Comparison of ENCODE assay signal across 8 mouse cellular contexts in the genomic region with DNA sequence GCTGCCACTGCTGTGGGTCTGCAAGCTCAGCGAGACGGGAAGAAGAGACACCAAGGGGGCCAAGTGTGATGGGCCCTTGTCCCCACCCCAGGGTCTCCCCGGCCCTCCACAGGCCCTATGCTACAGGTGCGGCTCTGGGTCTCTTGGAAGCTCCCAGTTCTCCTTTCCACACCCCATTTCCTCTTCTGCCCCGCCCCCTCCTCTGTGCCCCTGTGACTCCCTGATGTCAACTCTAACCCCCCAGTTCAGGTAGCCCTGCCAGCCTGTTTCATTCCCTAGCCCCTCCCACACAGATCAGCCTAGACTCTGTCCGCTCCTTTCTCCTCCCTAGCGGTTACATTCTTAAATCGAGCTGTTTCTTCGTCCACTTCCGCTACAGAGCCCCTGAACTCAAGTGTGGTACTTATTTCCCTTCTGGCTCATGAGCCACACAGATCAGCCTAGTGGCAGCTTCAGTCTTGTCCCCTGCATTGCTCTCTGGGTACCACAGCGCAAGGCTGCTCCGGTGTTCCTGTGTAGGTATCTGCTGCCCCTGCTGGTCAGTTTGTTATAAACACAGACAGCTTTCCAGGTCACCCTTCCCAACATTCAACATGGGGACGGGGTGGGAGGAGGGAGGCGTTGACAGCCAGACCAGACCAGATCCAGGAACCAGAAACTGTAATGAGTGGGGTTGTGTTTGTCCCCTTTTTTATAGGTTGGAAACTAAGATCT. TPM values are rescaled to one million over a fixed set of nuclear protein-coding genes. Genes with fewer than 3 reads are reported as not detected.
DNase-seq lines count a peak whose midpoint lies in the region; ATAC-seq and TF ChIP-seq lines count a peak whose summit lies in the region.

No protein-coding gene starts in this region.

- peak; percentile 92 for ATAC-seq in forebrain, embryonic 14.5 days
- ATAC-seq in liver, embryonic 15.5 days (ENCODE audit: insufficient read depth): peak; percentile 56; the same call in 1 of the 2 replicates
- peak; percentile 97 for ATAC-seq in neural tube, embryonic 13.5 days (ENCODE audit: low read depth)
- peak; percentile 85 for ATAC-seq in stomach, postnatal 0 days (ENCODE audit: low FRiP score, low TSS enrichment)

- peaks cover 27% of the 10 kb centered on the region for H3K27me3 ChIP-seq in CH12.LX (replicated peaks)
- H3K27me3 ChIP-seq in forebrain, embryonic 14.5 days (replicated peaks; ENCODE audit: control insufficient read depth, insufficient read depth, low read length): no peaks in the 10 kb centered on the region
- peaks cover 14% of the 10 kb centered on the region; the same call in 1 of the 2 replicates for H3K27me3 ChIP-seq in liver, embryonic 15.5 days
- peaks cover 3% of the 10 kb centered on the region; the same call in 1 of the 2 replicates for H3K27me3 ChIP-seq in neural tube, embryonic 13.5 days
- H3K27me3 ChIP-seq in stomach, postnatal 0 days (ENCODE audit: control insufficient read depth, insufficient read depth, low read length): no peaks in the 10 kb centered on the region

- TF ChIP-seq CTCF in CH12.LX (conservative IDR thresholded peaks at IDR 0.05 in 1 of 2, IDR thresholded peaks at IDR 0.05 in 1 of 2; ENCODE audit: low read depth in 2 of 2, low read length in 2 of 2): peak; percentile 37 to 95
- peak; percentile 96 for TF ChIP-seq CTCF in stomach, postnatal 0 days (IDR thresholded peaks at IDR 0.05; ENCODE audit: low read depth)

- H3K4me2 ChIP-seq in CH12.LX (ENCODE audit: insufficient read depth, low read depth, poor library complexity, severe bottlenecking): peak overlapping the region; percentile 60
- H3K4me2 ChIP-seq in forebrain, embryonic 14.5 days (ENCODE audit: low read length): peak overlapping the region; percentile 34; the same call in 1 of the 2 replicates
- no peak overlapping the region for H3K4me2 ChIP-seq in liver, embryonic 15.5 days
- peak overlapping the region; percentile 39 for H3K4me2 ChIP-seq in neural tube, embryonic 13.5 days
- H3K4me2 ChIP-seq in stomach, postnatal 0 days (replicated peaks; ENCODE audit: low read depth): no peak overlapping the region

- TF ChIP-seq POLR2A in CH12.LX (IDR thresholded peaks at IDR 0.05; ENCODE audit: low read depth, low read length): no peak

- in situ Hi-C loops in CH12.LX (cut with MboI; ENCODE audit: low pct_ligation_motif_present, low pct_unique_long_range_greater_than_20kb, low sequenced_read_pairs): loop anchor here (5.0 kb wide), 2 partner anchors 33 to 103 kb away; no protein-coding TSS in a partner anchor

- peaks cover 3 to 6% of the 10 kb centered on the region in 2 experiments; a peak in 3 of 4 replicates for H3K4me1 ChIP-seq in CH12.LX (ENCODE audit: control insufficient read depth in 1 of 2, insufficient read depth in 2 of 2)
- H3K4me1 ChIP-seq in forebrain, embryonic 14.5 days (ENCODE audit: control insufficient read depth, insufficient read depth, low read length): no peaks in the 10 kb centered on the region; the same call in 1 of the 2 replicates
- H3K4me1 ChIP-seq in liver, embryonic 15.5 days (replicated peaks): no peaks in the 10 kb centered on the region
- H3K4me1 ChIP-seq in neural tube, embryonic 13.5 days (replicated peaks): peaks cover 5% of the 10 kb centered on the region
- 0 out of 2 replicates have a peak, but pooled peaks cover 2% of the 10 kb centered on the region for H3K4me1 ChIP-seq in stomach, postnatal 0 days (replicated peaks; ENCODE audit: control insufficient read depth, insufficient read depth)

- no peak overlapping the region for H3K4me3 ChIP-seq in CH12.LX (replicated peaks in 1 of 3; ENCODE audit: low read depth in 2 of 3, low read length in 2 of 3, poor library complexity in 1 of 3)
- no peak overlapping the region for H3K4me3 ChIP-seq in forebrain, embryonic 14.5 days (ENCODE audit: low read depth, low read length)
- H3K4me3 ChIP-seq in liver, embryonic 15.5 days (replicated peaks): no peak overlapping the region
- H3K4me3 ChIP-seq in neural tube, embryonic 13.5 days: no peak overlapping the region
- H3K4me3 ChIP-seq in stomach, postnatal 0 days (ENCODE audit: low read depth, low read length): no peak overlapping the region

- intact Hi-C loops in heart, postnatal 14 days (cut with DNase I): loop anchor here (1.0 to 2.0 kb wide), 2 partner anchors 39 to 105 kb away; partner anchors contain the start of gene Alpl

- no peaks in the 10 kb centered on the region for H3K36me3 ChIP-seq in CH12.LX (replicated peaks in 1 of 2; ENCODE audit: control insufficient read depth in 1 of 2, insufficient read depth in 1 of 2, low read length in 1 of 2)
- H3K36me3 ChIP-seq in forebrain, embryonic 14.5 days (ENCODE audit: control insufficient read depth, insufficient read depth, low read length): no peaks in the 10 kb centered on the region
- H3K36me3 ChIP-seq in liver, embryonic 15.5 days (replicated peaks): no peaks in the 10 kb centered on the region
- H3K36me3 ChIP-seq in neural tube, embryonic 13.5 days: no peaks in the 10 kb centered on the region
- H3K36me3 ChIP-seq in stomach, postnatal 0 days (ENCODE audit: control insufficient read depth, insufficient read depth, low read length): no peaks in the 10 kb centered on the region

- TF ChIP-seq EP300 in CH12.LX (IDR thresholded peaks at IDR 0.05; ENCODE audit: low read length): no peak
- no peak for TF ChIP-seq EP300 in stomach, postnatal 0 days (optimal IDR thresholded peaks at IDR 0.05)

- H3K27ac ChIP-seq in CH12.LX (ENCODE audit: insufficient read depth, low read depth): no peak overlapping the region
- H3K27ac ChIP-seq in forebrain, embryonic 14.5 days (ENCODE audit: low read depth, low read length): no peak overlapping the region
- no peak overlapping the region for H3K27ac ChIP-seq in liver, embryonic 15.5 days (replicated peaks)
- H3K27ac ChIP-seq in neural tube, embryonic 13.5 days (replicated peaks): no peak overlapping the region
- H3K27ac ChIP-seq in stomach, postnatal 0 days (replicated peaks): no peak overlapping the region

- peak; percentile 80 for DNase-seq in CH12.LX (ENCODE audit: extremely low read depth)
- peak; percentile 36 for DNase-seq in c-Kit-positive CD71-positive TER-119-positive erythroid progenitor cells, embryonic 14.5 days (ENCODE audit: low spot score)
- DNase-seq in forebrain, embryonic 14.5 days (ENCODE audit: low spot score): peak; percentile 91
- peak; percentile 81 to 86 for DNase-seq in heart, postnatal 14 days
- peak; percentile 83 to 90 for DNase-seq in kidney, postnatal 4 days
- DNase-seq in stomach, postnatal 0 days (ENCODE audit: low spot score): peak; percentile 81

- dilution Hi-C loops in CH12.LX (cut with MboI; ENCODE audit: extremely low pct_ligation_motif_present, extremely low pct_unique_long_range_greater_than_20kb, low sequenced_read_pairs): no loop called here

- peaks cover 4% of the 10 kb centered on the region for H3K9me3 ChIP-seq in CH12.LX (replicated peaks; ENCODE audit: low read length)
- H3K9me3 ChIP-seq in forebrain, embryonic 14.5 days (replicated peaks; ENCODE audit: control insufficient read depth, low read length): no peaks in the 10 kb centered on the region
- H3K9me3 ChIP-seq in liver, embryonic 15.5 days (replicated peaks): no peaks in the 10 kb centered on the region
- no peaks in the 10 kb centered on the region for H3K9me3 ChIP-seq in neural tube, embryonic 13.5 days
- no peaks in the 10 kb centered on the region for H3K9me3 ChIP-seq in stomach, postnatal 0 days (ENCODE audit: control insufficient read depth, low read length)

- peak; percentile 88 for TF ChIP-seq RAD21 in CH12.LX (IDR thresholded peaks at IDR 0.05; ENCODE audit: low read depth, low read length)

- H3K9ac ChIP-seq in CH12.LX (ENCODE audit: insufficient read depth, low read depth): no peak overlapping the region
- H3K9ac ChIP-seq in forebrain, embryonic 14.5 days (ENCODE audit: low read length): 0 out of 2 replicates have a peak overlapping the region, but pooled peaks have one; percentile 13
- no peak overlapping the region for H3K9ac ChIP-seq in liver, embryonic 15.5 days
- no peak overlapping the region for H3K9ac ChIP-seq in neural tube, embryonic 13.5 days
- H3K9ac ChIP-seq in stomach, postnatal 0 days (ENCODE audit: low read length): no peak overlapping the region

- WGBS in forebrain, embryonic 14.5 days: 13% methylated on average over 14 of the region's 14 CpGs
- WGBS in liver, embryonic 15.5 days (ENCODE audit: insufficient replicate concordance): 7% methylated on average over 14 of the region's 14 CpGs
- WGBS in neural tube, embryonic 13.5 days: 13% methylated on average over 14 of the region's 14 CpGs
- WGBS in stomach, postnatal 0 days: 17% methylated on average over 13 of the region's 14 CpGs

- no peaks in the 10 kb centered on the region for H3K79me2 ChIP-seq in CH12.LX (replicated peaks; ENCODE audit: control insufficient read depth, extremely low read depth, insufficient read depth, poor library complexity, severe bottlenecking)

TF ChIP-seq in CH12.LX, 34 proteins besides CTCF, POLR2A, EP300 and RAD21 (continues in another document):
- TF ChIP-seq MXI1 (IDR thresholded peaks at IDR 0.05; ENCODE audit: low read depth, low read length) (no peak), ZC3H11A (IDR thresholded peaks at IDR 0.05; ENCODE audit: low read depth, low read length) (peak; percentile 40; the same call in 1 of the 2 replicates), SIN3A (IDR thresholded peaks at IDR 0.05; ENCODE audit: low read length) (0 out of 2 replicates have a peak, but pooled peaks have one; percentile 36), NELFE (IDR thresholded peaks at IDR 0.05; ENCODE audit: low read depth, low read length) (no peak), SMC3 (IDR thresholded peaks at IDR 0.05; ENCODE audit: low read depth, low read length) (peak; percentile 80)

RNA-seq across cellular contexts. Expression of gene Ece1, which starts 26.3 kb away (rescaled TPM):
- total RNA-seq in CH12.LX (2012; rRNA removed) (0.42 and 10.0 TPM in 2 replicates), CH12.LX (2014; rRNA removed) (0.12 TPM in 1 of 2 replicates, not detected in the other)
- 0.10 and 0.16 TPM in 2 replicates for polyA plus RNA-seq in CH12.LX (2012; ENCODE audit: insufficient read length, low read depth)
- polyA plus RNA-seq in forebrain, embryonic 14.5 days (2014; fragmentation: Nextera tagmentation; extraction: Ambion mirVana): 9.1 and 12.0 TPM in 2 replicates
- 100 to 1,000 TPM in 1 of 2 experiments, 10 to 100 TPM in 1; 94.5 to 117 TPM for total RNA-seq in heart, postnatal 14 days (2021)
- polyA plus RNA-seq in liver, embryonic 15.5 days (2015; fragmentation: Nextera tagmentation; extraction: Ambion mirVana): 15.1 and 17.0 TPM in 2 replicates
- 27.5 and 32.6 TPM in 2 replicates for polyA plus RNA-seq in neural tube, embryonic 13.5 days (2015; fragmentation: Nextera tagmentation; extraction: Ambion mirVana)
- polyA plus RNA-seq in stomach, postnatal 0 days (2015; fragmentation: Nextera tagmentation; extraction: Ambion mirVana): 22.9 and 29.8 TPM in 2 replicates

RNA-seq across cellular contexts. Expression of gene Alpl, which starts 39.6 kb away (rescaled TPM):
- 115 and 130 TPM in 2 replicates for total RNA-seq in CH12.LX (2012; rRNA removed)
- total RNA-seq in CH12.LX (2014; rRNA removed): 62.9 and 65.7 TPM in 2 replicates
- polyA plus RNA-seq in CH12.LX (2012; ENCODE audit: insufficient read length, low read depth): 152 and 164 TPM in 2 replicates
- 7.4 and 7.7 TPM in 2 replicates for polyA plus RNA-seq in forebrain, embryonic 14.5 days (2014; fragmentation: Nextera tagmentation; extraction: Ambion mirVana)
- total RNA-seq in heart, postnatal 14 days (2021): 10 to 100 TPM; 51.5 to 72.3 TPM
- 9.7 and 12.0 TPM in 2 replicates for polyA plus RNA-seq in liver, embryonic 15.5 days (2015; fragmentation: Nextera tagmentation; extraction: Ambion mirVana)
- polyA plus RNA-seq in neural tube, embryonic 13.5 days (2015; fragmentation: Nextera tagmentation; extraction: Ambion mirVana): 7.1 and 7.7 TPM in 2 replicates
- polyA plus RNA-seq in stomach, postnatal 0 days (2015; fragmentation: Nextera tagmentation; extraction: Ambion mirVana): 2.0 and 2.5 TPM in 2 replicates

Comparison
In these comparisons a context has a peak if more than half of its experiments do, and no peak if none do; other contexts are left out.
1. DNase-seq: peak in every context shown above with its lines; median percentile 91 in forebrain, embryonic 14.5 days; 86 in kidney, postnatal 4 days; 84 in heart, postnatal 14 days; 81 in stomach, postnatal 0 days; 80 in CH12.LX; 36 in c-Kit-positive CD71-positive TER-119-positive erythroid progenitor cells, embryonic 14.5 days.
2. H3K4me2 ChIP-seq: peak in CH12.LX (single experiment), forebrain, embryonic 14.5 days (single experiment) and neural tube, embryonic 13.5 days (single experiment); none in liver, embryonic 15.5 days (single experiment) and stomach, postnatal 0 days (single experiment).
3. RNA of gene Alpl, which starts 39.6 kb away (polyA plus RNA-seq): 152 to 164 TPM in CH12.LX; 9.7 to 12.0 TPM in liver, embryonic 15.5 days, 7.4 to 7.7 TPM in forebrain, embryonic 14.5 days, 7.1 to 7.7 TPM in neural tube, embryonic 13.5 days and 2.0 to 2.5 TPM in stomach, postnatal 0 days; every median in the first group is over 10 times any median in the second.
4. Peak in every context shown above with its lines, with median percentiles within 50 percentile points of each other: ATAC-seq.